Mouse (Mus musculus): ENCODE measurements around the gene Tdrd3. TPM values are rescaled to one million over a fixed set of nuclear protein-coding genes. Genes with fewer than 3 reads are reported as not detected.

Gene Tdrd3
- polyA plus RNA-seq, 1 experiment from 2014 or later = 46.5 TPM

DNA sequence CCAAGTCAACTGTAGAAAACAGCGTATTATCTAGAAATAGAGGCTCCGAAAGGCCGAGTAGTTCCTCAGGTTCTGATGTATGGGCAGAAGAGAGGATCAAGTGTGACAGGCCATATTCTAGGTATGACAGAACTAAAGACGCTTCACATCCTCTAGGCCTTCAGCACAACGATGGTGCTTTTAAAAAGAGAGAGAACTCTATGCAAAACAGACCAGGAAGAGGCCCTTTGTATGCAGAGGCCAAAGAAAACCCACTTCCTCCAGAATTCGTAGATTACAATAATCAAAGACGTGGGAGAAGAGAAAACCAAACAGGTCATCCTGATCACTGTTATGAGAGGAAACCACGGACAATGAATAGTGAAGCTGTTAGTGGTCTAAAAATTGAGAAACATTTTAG is 89.5 kb downstream of the Tdrd3 start:
- no peak overlapping the region for H3K4me3 ChIP-seq (replicated peaks)
- no peaks in the 10 kb centered on the region for H3K9me3 ChIP-seq
- ATAC-seq (ENCODE audit: insufficient number of reproducible peaks, insufficient read depth, low FRiP score, low TSS enrichment, low read depth) = no peak
- no peak overlapping the region for H3K9ac ChIP-seq (replicated peaks)
- H3K36me3 ChIP-seq = peaks cover 21% of the 10 kb centered on the region
- whole genome bisulfite sequencing = 91% methylated on average over 8 of the region's 8 CpGs
- no peak overlapping the region for H3K4me2 ChIP-seq
- no peaks in the 10 kb centered on the region for H3K27me3 ChIP-seq
- no peak overlapping the region for H3K27ac ChIP-seq
- H3K4me1 ChIP-seq (replicated peaks) = peaks cover 3% of the 10 kb centered on the region; the same call in 1 of the 2 replicates

DNA sequence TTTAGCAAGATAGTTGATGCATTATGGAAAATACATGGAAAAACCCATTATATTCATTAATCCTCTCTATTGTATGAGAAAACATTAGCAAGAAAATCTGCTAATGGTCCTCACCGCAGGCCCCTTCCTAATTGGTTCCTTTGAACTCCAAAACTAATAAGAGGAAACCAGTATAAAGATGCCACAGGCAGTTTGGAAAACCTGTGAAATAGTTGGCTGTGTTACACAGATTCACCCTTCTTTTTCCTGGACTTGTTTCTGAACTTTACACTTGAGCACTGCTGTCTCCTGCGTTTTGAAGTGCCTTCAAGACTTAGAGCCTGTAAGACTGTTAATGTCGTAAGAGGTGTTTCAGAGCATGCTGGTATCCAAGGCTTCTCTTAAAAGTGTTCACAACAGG is 98.8 kb downstream of the Tdrd3 start:
- H3K4me3 ChIP-seq (replicated peaks) = no peak overlapping the region
- no peak overlapping the region for H3K9ac ChIP-seq (replicated peaks)
- no peak overlapping the region for H3K4me2 ChIP-seq
- no peaks in the 10 kb centered on the region for H3K27me3 ChIP-seq
- ATAC-seq (ENCODE audit: insufficient number of reproducible peaks, insufficient read depth, low FRiP score, low TSS enrichment, low read depth) = no peak
- no peaks in the 10 kb centered on the region for H3K9me3 ChIP-seq
- no peak overlapping the region for H3K27ac ChIP-seq
- peaks cover 13% of the 10 kb centered on the region; the same call in 1 of the 2 replicates for H3K36me3 ChIP-seq
- no peaks in the 10 kb centered on the region for H3K4me1 ChIP-seq (replicated peaks)
- 47% methylated on average over 3 of the region's 3 CpGs for WGBS

DNA sequence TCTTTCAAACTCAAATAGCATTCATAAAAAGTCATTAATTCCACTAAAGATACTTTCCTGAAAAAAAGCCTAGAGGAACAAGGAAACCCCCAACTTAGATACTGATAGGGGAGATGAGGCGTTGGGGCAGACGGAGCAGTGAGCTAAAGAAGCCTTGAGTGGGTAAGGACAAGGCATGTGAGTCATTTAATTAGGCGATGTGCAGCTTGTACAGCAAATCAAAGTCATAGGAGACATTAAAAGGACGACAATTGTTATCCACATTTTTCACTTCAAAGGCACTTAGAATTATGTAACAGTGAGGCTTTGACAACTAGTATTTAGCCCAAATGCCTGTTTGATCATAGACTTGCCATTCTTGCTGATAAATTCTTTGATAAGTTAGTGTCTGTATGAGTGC is 100.9 kb downstream of the Tdrd3 start:
- ATAC-seq (ENCODE audit: insufficient number of reproducible peaks, insufficient read depth, low FRiP score, low TSS enrichment, low read depth) = no peak

DNA sequence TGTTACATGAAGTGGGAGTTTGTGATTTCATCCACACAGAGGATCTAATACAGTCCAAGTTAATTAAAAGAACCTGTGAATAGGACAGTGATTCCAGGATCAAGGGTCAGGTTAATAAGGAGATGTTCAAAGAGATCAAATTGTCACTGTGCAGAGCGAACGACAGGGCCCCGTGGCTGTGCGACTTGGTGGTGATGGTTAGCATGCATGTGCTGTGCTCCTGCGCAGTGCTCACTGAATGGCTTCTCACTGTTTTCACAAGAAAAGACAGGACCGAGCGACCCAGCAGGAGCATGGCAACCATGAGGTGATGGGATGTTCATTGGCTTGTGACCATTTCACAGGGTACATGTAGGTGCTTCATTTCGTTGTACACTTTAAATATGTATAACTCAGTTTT is 115.4 kb downstream of the Tdrd3 start:
- no peak overlapping the region for H3K27ac ChIP-seq
- 79% methylated on average over 8 of the region's 8 CpGs for WGBS
- no peak overlapping the region for H3K4me3 ChIP-seq (replicated peaks)
- H3K9ac ChIP-seq (replicated peaks) = no peak overlapping the region
- ATAC-seq (ENCODE audit: insufficient number of reproducible peaks, insufficient read depth, low FRiP score, low TSS enrichment, low read depth) = no peak
- H3K4me2 ChIP-seq = no peak overlapping the region
- peaks cover 7% of the 10 kb centered on the region; the same call in 1 of the 2 replicates for H3K36me3 ChIP-seq
- 0 out of 2 replicates have a peak, but pooled peaks cover 6% of the 10 kb centered on the region for H3K4me1 ChIP-seq (replicated peaks)
- no peaks in the 10 kb centered on the region for H3K9me3 ChIP-seq
- H3K27me3 ChIP-seq = no peaks in the 10 kb centered on the region

More for the DNA sequence above, 100.9 kb downstream of the Tdrd3 start:
- Histone ChIP-seq H3K27ac (no peak overlapping the region), H3K9me3 (no peaks in the 10 kb centered on the region), H3K27me3 (no peaks in the 10 kb centered on the region), H3K9ac (replicated peaks) (no peak overlapping the region), H3K4me3 (replicated peaks) (no peak overlapping the region), H3K4me2 (no peak overlapping the region), H3K4me1 (replicated peaks) (no peaks in the 10 kb centered on the region), H3K36me3 (peaks cover 13% of the 10 kb centered on the region; the same call in 1 of the 2 replicates)
- WGBS = 88% methylated on average over 4 of the region's 4 CpGs

DNA sequence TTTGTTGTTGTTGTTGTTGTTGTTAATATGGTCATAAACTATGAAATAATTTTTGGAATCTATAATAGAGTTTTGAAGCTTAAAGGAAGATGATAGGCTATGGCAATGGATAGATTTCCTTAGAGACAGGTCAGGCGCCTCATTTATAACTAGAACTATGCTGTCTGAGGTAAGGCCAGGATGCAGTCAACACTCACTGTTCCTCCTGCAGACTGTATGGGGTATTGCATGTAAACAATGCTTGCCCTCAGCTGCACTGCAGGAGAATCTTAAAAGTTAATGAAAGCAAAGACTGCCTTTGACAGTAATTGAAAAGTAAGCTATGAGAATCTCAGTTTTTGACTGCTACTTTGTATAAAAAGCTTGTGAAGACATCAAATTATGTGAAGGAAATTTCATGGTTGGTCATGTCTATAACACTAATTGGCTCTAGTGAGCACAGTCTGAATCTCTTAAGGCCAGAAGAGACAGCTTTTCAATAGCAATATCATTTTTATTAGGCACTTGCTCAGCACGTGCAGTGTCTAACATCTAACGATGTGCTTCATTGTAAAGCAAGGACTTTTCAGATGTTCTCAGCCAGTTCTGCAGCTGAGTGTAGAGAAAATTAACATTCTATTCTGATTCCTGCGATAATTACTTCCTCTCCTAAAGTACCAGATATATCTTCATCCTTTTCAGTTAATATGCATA is 120.8 kb downstream of the Tdrd3 start:
- H3K27me3 ChIP-seq = no peaks in the 10 kb centered on the region
- no peak overlapping the region for H3K27ac ChIP-seq
- peaks cover 12% of the 10 kb centered on the region; the same call in 1 of the 2 replicates for H3K36me3 ChIP-seq
- ATAC-seq (ENCODE audit: insufficient number of reproducible peaks, insufficient read depth, low FRiP score, low TSS enrichment, low read depth) = no peak
- no peak overlapping the region for H3K9ac ChIP-seq (replicated peaks)
- H3K9me3 ChIP-seq = no peaks in the 10 kb centered on the region
- WGBS = 71% methylated on average over 4 of the region's 4 CpGs
- no peak overlapping the region for H3K4me2 ChIP-seq
- no peaks in the 10 kb centered on the region for H3K4me1 ChIP-seq (replicated peaks)
- H3K4me3 ChIP-seq (replicated peaks) = no peak overlapping the region

DNA sequence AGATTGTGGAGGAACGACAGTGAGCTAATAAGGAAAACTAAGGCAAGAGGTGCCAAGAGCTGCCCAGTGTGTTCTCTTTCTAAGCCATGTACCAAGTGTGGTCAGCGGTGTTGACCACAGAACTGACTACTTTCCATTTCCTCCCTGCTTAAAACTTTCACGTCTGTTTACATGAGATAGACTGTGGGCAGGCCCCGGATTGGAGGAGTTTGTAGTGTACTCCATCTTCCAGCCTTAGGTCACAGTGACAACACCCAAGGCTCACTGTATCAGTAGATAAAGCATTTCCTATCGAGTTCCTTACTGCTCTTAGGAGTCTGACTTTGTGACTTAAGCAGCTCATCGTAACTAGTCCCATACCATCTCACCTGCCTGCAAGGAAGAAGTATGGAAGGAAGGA is 133.5 kb downstream of the Tdrd3 start:
- Histone ChIP-seq H3K27ac (no peak overlapping the region), H3K4me1 (replicated peaks) (no peaks in the 10 kb centered on the region), H3K9ac (replicated peaks) (no peak overlapping the region), H3K9me3 (no peaks in the 10 kb centered on the region), H3K27me3 (no peaks in the 10 kb centered on the region), H3K4me3 (replicated peaks) (no peak overlapping the region), H3K36me3 (peaks cover 15% of the 10 kb centered on the region), H3K4me2 (no peak overlapping the region)
- WGBS = 92% methylated on average over 6 of the region's 6 CpGs
- no peak for ATAC-seq (ENCODE audit: insufficient number of reproducible peaks, insufficient read depth, low FRiP score, low TSS enrichment, low read depth)

DNA sequence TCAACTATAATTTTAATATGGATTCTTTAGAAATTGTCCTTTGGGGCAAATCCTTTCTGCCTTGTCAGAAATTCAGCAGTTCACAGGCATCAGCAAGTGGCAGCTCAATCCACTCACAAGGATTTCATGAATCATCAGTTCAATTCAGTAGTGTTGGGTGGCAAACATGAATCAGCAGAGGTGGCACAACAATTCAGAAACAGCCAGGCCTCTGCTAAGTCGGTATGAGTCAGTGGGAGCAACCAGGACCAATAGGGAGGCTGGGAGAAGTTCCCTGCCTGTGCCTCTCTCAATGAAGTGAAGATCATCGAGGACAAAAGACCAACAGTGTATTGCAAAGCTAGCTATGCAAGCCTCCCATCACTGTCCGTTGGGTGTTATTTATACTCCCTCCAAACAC is 135.8 kb downstream of the Tdrd3 start:
- 72% methylated on average over 3 of the region's 3 CpGs for WGBS
- no peak for ATAC-seq (ENCODE audit: insufficient number of reproducible peaks, insufficient read depth, low FRiP score, low TSS enrichment, low read depth)
- H3K9ac ChIP-seq (replicated peaks) = no peak overlapping the region
- no peak overlapping the region for H3K27ac ChIP-seq
- no peak overlapping the region for H3K4me3 ChIP-seq (replicated peaks)
- H3K4me2 ChIP-seq = no peak overlapping the region
- H3K4me1 ChIP-seq (replicated peaks) = no peaks in the 10 kb centered on the region
- no peaks in the 10 kb centered on the region for H3K27me3 ChIP-seq
- H3K36me3 ChIP-seq = peaks cover 2% of the 10 kb centered on the region; the same call in 1 of the 2 replicates
- no peaks in the 10 kb centered on the region for H3K9me3 ChIP-seq

DNA sequence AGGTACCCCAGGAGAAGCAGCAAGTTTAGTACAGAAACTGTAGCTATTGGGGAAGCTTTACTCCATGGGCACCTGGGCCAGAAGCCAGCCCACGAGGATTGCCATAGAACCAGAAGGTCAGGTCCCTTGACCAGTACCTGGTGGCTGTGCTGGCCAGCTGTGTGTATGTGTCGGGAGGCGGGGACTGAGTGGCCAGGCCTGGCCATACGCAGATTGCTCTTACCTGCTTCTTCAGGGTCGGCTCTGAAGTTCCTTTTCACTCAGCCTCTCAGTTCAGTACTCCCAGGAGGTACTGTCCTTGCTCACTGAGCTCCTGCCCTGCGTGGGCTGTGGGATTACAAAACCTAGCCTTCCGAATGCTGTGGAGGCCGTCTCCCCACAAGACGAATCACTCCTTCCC is 147.4 kb downstream of the Tdrd3 start:
- no peak for ATAC-seq (ENCODE audit: insufficient number of reproducible peaks, insufficient read depth, low FRiP score, low TSS enrichment, low read depth)
- Histone ChIP-seq H3K4me3 (replicated peaks) (no peak overlapping the region), H3K36me3 (no peaks in the 10 kb centered on the region), H3K27me3 (peaks cover 10% of the 10 kb centered on the region; the same call in 1 of the 2 replicates), H3K27ac (no peak overlapping the region), H3K9me3 (no peaks in the 10 kb centered on the region), H3K9ac (replicated peaks) (no peak overlapping the region), H3K4me1 (replicated peaks) (peaks cover 12% of the 10 kb centered on the region), H3K4me2 (no peak overlapping the region)
- WGBS = 56% methylated on average over 9 of the region's 9 CpGs

DNA sequence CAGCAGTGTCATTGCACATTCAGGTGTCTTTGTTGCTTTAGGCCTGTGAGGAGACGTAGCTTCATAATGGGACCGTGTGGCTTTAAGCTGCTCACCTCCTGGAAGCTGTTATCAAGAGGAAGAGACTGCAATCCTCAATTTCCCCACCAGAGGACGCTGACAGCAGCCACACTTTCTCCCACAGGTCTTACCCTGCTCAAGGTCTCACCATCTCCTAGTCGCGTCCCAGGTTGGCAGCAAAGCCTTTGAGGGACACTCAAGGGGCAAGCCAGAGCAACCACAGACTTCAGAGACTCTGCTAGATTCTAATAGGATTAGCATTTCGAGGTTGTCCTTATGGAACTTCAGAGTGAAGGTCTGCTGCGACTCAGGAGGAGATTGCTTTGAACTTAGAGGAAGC is 149.8 kb downstream of the Tdrd3 start:
- peaks cover 10% of the 10 kb centered on the region; the same call in 1 of the 2 replicates for H3K27me3 ChIP-seq

DNA sequence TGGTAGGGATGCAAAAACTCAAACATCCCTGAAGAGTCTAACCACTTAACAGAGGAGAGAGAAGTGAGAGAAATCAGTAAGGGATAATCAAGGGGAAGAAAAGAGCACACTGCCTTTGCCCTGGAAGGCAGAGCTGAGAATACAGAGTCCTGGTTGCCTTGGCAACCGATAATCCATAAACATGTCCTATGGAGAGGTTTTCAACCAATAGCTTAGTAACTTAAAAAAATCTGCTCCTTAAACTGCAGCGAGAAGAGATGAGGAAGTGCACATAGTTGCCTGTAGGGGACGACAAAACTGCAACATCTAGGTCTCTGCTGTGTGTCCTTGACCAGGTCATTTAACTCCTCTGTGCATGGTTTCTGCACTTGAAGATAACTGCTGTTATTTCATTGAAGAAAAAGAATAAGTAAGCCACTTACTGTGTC is 150.6 kb downstream of the Tdrd3 start:
- no peak overlapping the region for H3K4me2 ChIP-seq
- no peak for ATAC-seq (ENCODE audit: insufficient number of reproducible peaks, insufficient read depth, low FRiP score, low TSS enrichment, low read depth)

More for the DNA sequence above, 149.8 kb downstream of the Tdrd3 start:
- no peak overlapping the region for H3K4me3 ChIP-seq (replicated peaks)
- no peak overlapping the region for H3K9ac ChIP-seq (replicated peaks)
- no peak overlapping the region for H3K4me2 ChIP-seq
- H3K36me3 ChIP-seq = no peaks in the 10 kb centered on the region
- 18% methylated on average over 7 of the region's 7 CpGs for WGBS
- ATAC-seq (ENCODE audit: insufficient number of reproducible peaks, insufficient read depth, low FRiP score, low TSS enrichment, low read depth) = no peak
- H3K4me1 ChIP-seq (replicated peaks) = peaks cover 16% of the 10 kb centered on the region
- H3K9me3 ChIP-seq = no peaks in the 10 kb centered on the region
- no peak overlapping the region for H3K27ac ChIP-seq

DNA sequence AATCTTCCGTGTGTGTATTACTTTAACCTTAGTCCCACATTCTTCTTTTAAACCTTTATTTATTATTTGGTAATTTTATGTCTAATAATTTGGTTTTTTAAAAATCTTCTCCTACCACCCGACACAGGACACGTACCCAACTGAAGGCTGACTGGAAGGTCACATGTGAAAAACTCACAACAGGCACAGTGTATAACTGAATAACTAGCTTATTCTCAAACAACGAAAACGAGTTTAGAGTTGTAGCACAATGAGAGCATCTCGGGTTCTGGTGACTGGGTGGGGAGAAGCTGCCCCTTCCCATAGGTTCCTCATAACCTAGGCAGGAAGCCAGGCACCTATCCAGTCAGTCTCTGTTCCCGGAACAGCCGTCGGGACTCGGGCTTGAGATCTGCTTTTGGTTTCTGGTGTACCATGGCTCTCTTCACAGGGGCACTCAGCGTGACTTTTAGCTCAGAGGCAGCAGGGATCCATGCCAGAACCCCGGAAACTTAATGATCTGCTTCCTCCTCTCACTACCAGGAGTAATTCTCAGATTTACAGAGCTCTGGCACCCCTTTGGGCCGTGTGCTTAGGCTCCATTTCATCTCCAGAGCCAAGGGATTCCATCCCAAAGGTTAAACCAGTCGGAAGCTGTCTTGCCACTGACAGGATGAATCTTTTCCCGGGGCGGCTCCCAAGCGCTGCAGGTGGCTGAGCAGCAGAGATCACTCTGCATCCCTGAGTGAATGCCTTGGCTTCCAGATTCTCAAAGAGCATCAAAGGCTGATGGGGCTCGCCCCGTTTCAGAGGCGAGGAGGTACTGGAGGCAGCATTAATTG is 151.4 kb downstream of the Tdrd3 start:
- 19% methylated on average over 20 of the region's 20 CpGs for WGBS
- no peak overlapping the region for H3K27ac ChIP-seq
- peaks cover 16% of the 10 kb centered on the region for H3K4me1 ChIP-seq (replicated peaks)
- no peaks in the 10 kb centered on the region for H3K36me3 ChIP-seq
- peak overlapping the region; percentile 32 for H3K4me3 ChIP-seq (replicated peaks)
- H3K27me3 ChIP-seq = peaks cover 10% of the 10 kb centered on the region; the same call in 1 of the 2 replicates
- ATAC-seq (ENCODE audit: insufficient number of reproducible peaks, insufficient read depth, low FRiP score, low TSS enrichment, low read depth) = peak; percentile 45; the same call in 1 of the 2 replicates
- H3K4me2 ChIP-seq = peak overlapping the region; percentile 64
- H3K9ac ChIP-seq (replicated peaks) = no peak overlapping the region
- H3K9me3 ChIP-seq = no peaks in the 10 kb centered on the region

More for the DNA sequence above, 150.6 kb downstream of the Tdrd3 start:
- Histone ChIP-seq H3K4me1 (replicated peaks) (peaks cover 16% of the 10 kb centered on the region), H3K27me3 (peaks cover 10% of the 10 kb centered on the region; the same call in 1 of the 2 replicates), H3K9me3 (no peaks in the 10 kb centered on the region), H3K27ac (no peak overlapping the region), H3K36me3 (no peaks in the 10 kb centered on the region), H3K4me3 (replicated peaks) (no peak overlapping the region), H3K9ac (replicated peaks) (no peak overlapping the region)
- WGBS = 26% methylated on average over 3 of the region's 3 CpGs

Data from limb, embryonic 12.5 days (tissue).